Mouse (Mus musculus): ENCODE measurements around the gene Agtr2.
"Not testable (repeated sequence)": the region's sequence is repeated elsewhere in the genome, so short reads cannot be mapped to it uniquely, and the experiment has no call there.

Agtr2 gene

DNA sequence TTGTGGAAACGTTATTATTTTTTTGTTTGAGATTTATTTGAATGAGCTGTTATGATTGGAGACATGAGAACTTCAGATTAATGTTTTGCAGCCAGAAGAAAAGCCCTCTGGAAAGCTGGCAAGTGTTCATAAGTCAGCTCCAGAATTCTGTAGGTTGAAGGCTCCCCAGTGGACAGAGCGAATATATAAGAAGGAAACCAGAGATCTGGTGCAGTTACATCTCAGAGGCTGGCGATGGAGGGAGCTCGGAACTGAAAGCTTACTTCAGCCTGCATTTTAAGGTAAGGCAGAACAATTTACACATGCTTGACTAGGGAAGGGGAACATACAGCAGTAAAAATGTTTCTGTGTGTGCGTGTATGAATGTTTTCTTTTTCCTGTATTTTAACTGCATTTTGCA is at the start of gene Agtr2:
Gene Agtr2 (plus strand): TSS at position 131 of the 400 bp plus-strand sequence.
- no peak for DNase-seq (ENCODE audit: extremely low read depth, insufficient read length, low spot score)

DNA sequence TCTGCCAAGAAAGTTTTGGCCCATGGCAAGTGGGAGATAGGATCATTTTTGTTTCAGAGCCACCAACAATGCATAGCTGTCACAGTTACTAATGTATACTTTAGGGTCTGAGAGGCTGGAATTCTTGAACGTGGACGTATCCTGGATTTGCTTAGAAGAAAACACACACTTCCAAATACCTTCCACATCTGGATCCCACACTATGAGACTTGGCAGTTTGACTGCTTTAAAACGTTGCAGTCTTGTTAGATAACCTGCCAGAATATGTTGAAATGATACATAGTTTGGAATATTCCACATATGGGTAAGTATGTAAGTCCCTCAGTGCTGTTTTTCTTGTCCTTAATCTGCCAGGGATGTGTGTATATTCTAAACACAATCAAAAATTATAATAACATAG is 31.8 kb upstream of the Agtr2 start:
- no peak for DNase-seq (ENCODE audit: extremely low read depth, insufficient read length, low spot score)

DNA sequence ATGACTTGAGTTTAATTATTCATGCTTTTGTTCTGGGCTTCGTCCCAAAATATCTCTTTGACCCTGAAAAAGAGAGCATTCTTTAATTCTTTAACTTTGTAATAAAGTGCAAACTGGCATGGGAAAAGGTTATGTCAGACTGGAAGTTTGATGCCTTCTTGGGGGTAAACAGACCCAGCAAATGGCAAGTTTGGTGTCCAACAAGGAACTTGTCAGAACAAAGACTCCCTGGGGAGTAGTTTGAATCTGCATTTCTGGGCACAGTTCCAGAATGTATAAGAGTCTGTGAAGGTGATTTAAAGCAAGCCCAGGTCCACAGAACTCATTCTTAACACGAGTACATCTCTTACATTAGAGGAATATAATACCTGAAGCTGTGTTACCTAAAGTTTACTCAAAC is 3.8 kb downstream of the Agtr2 start:
- DNase-seq (ENCODE audit: extremely low read depth, insufficient read length, low spot score), result no peak

GRCm38 (mm10) chrX:21500242-21500641 is 15.9 kb downstream of the Agtr2 start:
- no peak for DNase-seq (ENCODE audit: extremely low read depth, insufficient read length, low spot score)

GRCm38 (mm10) chrX:21507333-21507732 is 23.0 kb downstream of the Agtr2 start:
- not testable (repeated sequence) for DNase-seq (ENCODE audit: extremely low read depth, insufficient read length, low spot score)

- DNase-seq (ENCODE audit: extremely low read depth, insufficient read length, low spot score), result no peak
These were observed 38.2 kb downstream of the Agtr2 start for GRCm38 (mm10) chrX:21522590-21522989.
